Mouse (Mus musculus): ENCODE data around the gene B9d1.

B9d1 gene

GRCm38 (mm10) chr11:61540642-61541041 is 35.7 kb downstream of the B9d1 start:
- DNase-seq (ENCODE audit: low spot score), result no peak

- no peak for DNase-seq (ENCODE audit: low spot score)
These were observed 36.2 kb downstream of the B9d1 start for GRCm38 (mm10) chr11:61541106-61541505.

- no peak for DNase-seq (ENCODE audit: low spot score)
These were observed 40.6 kb downstream of the B9d1 start for GRCm38 (mm10) chr11:61545586-61545985.

GRCm38 (mm10) chr11:61546452-61546851 is 41.5 kb downstream of the B9d1 start:
- no peak for DNase-seq (ENCODE audit: low spot score)

- DNase-seq (ENCODE audit: low spot score), result no peak
These were observed 42.8 kb downstream of the B9d1 start for GRCm38 (mm10) chr11:61547710-61548109.

GRCm38 (mm10) chr11:61550631-61551030 is 45.7 kb downstream of the B9d1 start:
- no peak for DNase-seq (ENCODE audit: low spot score)

- no peak for DNase-seq (ENCODE audit: low spot score)
These were observed 48.2 kb downstream of the B9d1 start for GRCm38 (mm10) chr11:61553015-61553754.

- no peak for DNase-seq (ENCODE audit: low spot score)
These were observed 54.6 kb downstream of the B9d1 start for GRCm38 (mm10) chr11:61559572-61559971.

GRCm38 (mm10) chr11:61562421-61562820 is 57.5 kb downstream of the B9d1 start:
- DNase-seq (ENCODE audit: low spot score), result no peak

Measured in embryo, embryonic 10 days (tissue).